Mouse (Mus musculus): ENCODE data around the gene Gpld1. TPM values are rescaled to one million over a fixed set of nuclear protein-coding genes. Genes with fewer than 3 reads are reported as not detected.

Gpld1 gene
- polyA plus RNA-seq (2014; fragmentation: Illumina TruSeq; extraction: RNeasy Lipid Tissue Mini Kit (QIAGEN cat#74804); ENCODE audit: low read depth, low replicate concordance): 1.2 TPM

DNA sequence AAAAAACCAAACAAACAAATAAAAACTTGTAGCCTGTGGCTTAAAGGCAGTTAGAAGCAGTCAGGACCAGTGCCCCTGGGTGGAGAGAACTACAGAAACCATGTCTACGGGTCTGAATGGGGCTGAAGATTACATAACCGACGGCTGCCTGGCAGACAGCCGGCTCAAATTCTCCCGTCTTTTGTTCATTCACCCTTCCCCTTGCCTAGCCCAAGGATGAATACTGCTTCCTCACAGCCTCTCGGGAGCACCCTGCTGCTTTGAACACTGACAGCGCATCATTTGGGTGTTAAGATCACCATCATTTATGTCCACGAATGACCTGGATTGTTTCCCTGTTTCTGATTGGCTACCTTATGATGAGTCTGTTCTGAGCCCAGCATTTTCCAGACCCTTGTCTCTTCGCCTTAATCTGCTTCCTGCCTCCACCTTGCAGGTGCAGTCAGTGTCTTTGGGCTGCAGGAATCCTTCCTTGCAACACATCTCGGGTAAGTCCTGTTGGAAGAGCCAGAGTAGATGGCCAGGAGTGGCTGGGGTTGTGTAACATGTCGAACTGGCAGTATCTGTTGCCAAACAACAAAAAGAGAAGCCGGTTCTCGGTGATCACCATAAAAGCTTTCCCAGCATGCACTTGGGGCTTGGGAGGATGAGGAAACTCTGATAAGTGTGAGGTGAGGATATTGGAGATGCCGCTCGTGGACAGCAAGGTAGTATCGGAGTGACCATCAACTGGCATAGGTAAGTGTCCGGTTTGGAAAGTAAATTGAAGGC is at the start of gene Gpld1:
Gene Gpld1, plus strand, starts transcription at position 641 of the 771 bp plus-strand sequence.

DNA sequence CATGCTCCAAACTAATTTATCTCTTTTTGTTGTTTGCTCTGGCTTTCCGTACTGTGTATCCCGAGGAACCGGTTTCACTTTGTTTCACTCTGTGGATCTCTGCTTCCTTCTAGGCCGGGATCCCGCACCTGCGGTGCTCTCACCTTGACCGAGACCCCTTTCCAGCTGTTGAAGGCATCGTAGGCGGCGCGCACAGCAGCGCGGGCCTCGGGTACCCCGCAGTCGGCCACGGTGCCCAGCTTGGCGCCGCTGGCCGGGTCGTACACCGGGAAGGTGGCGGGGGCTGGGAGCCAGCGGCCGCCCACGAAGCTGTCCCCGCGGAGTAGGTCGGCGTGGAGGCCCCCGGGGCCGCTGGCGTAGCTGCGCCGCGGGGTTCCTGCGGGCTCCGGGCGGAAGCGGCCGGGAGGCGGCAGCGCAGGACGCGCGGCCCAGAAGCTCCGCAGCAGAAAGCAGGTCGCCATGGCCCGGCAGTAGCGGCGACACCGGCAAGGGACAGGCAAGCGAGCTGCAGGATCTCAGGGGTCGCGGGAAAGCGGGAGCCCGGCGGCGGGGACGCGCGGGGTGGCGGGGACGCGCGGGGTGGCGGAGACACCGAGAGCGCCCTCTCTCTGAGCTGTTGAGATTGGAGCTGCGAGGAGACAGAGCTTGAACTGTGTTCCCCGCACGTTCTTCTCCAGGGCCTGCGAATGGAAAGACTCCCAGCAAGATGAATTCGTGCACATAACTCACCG is 5.7 kb upstream of the Gpld1 start, which contains the start of gene Aldh5a1:
Gene Aldh5a1, minus strand, starts transcription at position 554 of the 731 bp plus-strand sequence.

DNA sequence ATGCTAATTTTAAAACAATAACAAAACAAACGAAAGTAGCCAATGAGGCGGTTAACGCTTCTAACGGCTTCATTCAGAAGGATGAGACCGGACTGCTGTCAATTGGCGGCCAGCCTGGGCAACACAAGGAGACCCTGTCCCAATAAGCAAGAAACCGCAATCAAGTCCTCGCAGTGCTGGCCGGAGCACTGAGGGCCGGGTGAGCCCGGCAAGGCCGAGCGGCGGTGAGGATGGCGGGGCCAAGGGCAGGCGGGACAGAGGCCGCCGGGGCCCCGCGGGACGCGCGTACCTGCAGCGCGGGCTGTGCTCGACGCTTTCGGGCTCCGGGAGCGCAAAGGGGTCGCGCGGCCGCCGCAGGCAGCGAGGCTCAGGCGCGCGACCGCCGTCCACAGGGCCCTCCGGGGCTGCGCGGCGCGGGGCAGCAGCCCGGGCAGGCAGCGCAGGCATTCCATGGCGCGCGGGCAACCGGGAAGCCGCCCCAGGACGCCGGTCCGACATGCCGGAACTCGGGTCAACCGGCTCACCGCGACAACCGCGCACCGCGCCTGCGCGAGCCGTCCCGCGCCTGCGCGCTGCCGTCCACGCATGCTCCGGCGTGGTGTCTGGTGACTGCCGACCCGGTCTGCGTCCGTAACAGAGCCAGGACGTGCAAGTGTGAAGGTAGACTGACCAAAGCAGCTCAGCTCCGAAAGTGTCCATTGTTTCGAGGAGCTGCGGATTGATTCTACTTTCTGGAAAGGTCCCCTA is 77.0 kb downstream of the Gpld1 start, which contains the start of gene Mrs2:
Gene Mrs2, minus strand, starts transcription at position 587 of the 747 bp plus-strand sequence.

Other genes with a start within 250 kb of the Gpld1 start
- gene Armh2, start 201.9 kb upstream of the Gpld1 start, polyA plus RNA-seq (2014; fragmentation: Illumina TruSeq; extraction: RNeasy Lipid Tissue Mini Kit (QIAGEN cat#74804); ENCODE audit: low read depth, low replicate concordance): 205 TPM
- gene Gmnn, start 181.2 kb upstream of the Gpld1 start, polyA plus RNA-seq (2014; fragmentation: Illumina TruSeq; extraction: RNeasy Lipid Tissue Mini Kit (QIAGEN cat#74804); ENCODE audit: low read depth, low replicate concordance): 76.6 TPM
- 199 TPM for gene BC005537, start 141.5 kb upstream of the Gpld1 start, polyA plus RNA-seq (2014; fragmentation: Illumina TruSeq; extraction: RNeasy Lipid Tissue Mini Kit (QIAGEN cat#74804); ENCODE audit: low read depth, low replicate concordance)
- gene Acot13, start 111.6 kb upstream of the Gpld1 start, polyA plus RNA-seq (2014; fragmentation: Illumina TruSeq; extraction: RNeasy Lipid Tissue Mini Kit (QIAGEN cat#74804); ENCODE audit: low read depth, low replicate concordance): 13.1 TPM
- gene Tdp2, start 111.5 kb upstream of the Gpld1 start, polyA plus RNA-seq (2014; fragmentation: Illumina TruSeq; extraction: RNeasy Lipid Tissue Mini Kit (QIAGEN cat#74804); ENCODE audit: low read depth, low replicate concordance): 83.7 TPM
- gene D130043K22Rik, start 98.0 kb upstream of the Gpld1 start, polyA plus RNA-seq (2014; fragmentation: Illumina TruSeq; extraction: RNeasy Lipid Tissue Mini Kit (QIAGEN cat#74804); ENCODE audit: low read depth, low replicate concordance): 0.97 TPM
- 2.0 TPM for gene Aldh5a1, start 5.5 kb upstream of the Gpld1 start, polyA plus RNA-seq (2014; fragmentation: Illumina TruSeq; extraction: RNeasy Lipid Tissue Mini Kit (QIAGEN cat#74804); ENCODE audit: low read depth, low replicate concordance)
- 55.0 TPM for gene Mrs2, start 77.2 kb downstream of the Gpld1 start, polyA plus RNA-seq (2014; fragmentation: Illumina TruSeq; extraction: RNeasy Lipid Tissue Mini Kit (QIAGEN cat#74804); ENCODE audit: low read depth, low replicate concordance)
- 25.2 TPM for gene Dcdc2a, start 112.9 kb downstream of the Gpld1 start, polyA plus RNA-seq (2014; fragmentation: Illumina TruSeq; extraction: RNeasy Lipid Tissue Mini Kit (QIAGEN cat#74804); ENCODE audit: low read depth, low replicate concordance)

All from testis, adult 10 weeks (tissue).